In the genomic region with DNA sequence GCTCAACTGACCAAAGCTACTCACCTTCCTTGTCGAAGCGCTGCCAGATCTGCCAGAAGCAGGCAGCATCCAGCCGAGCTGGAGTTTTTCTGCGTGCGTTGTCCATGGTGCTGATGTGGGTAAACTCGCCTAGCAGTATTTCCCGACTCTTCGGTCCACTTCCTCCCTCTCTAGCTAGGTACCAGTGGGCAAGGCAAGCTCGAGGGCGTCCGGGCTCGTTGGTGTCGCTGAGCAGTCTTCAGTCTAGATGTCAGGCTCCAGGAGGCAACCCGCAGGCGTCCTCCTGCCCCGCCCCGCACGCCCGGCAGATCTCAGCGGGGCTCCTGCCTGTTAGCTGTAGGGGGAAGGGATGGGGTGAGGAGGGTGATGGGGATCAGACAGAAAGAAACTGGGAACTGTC, we compare ENCODE assay signal across 9 mouse cellular contexts. TPM values are rescaled to one million over a fixed set of nuclear protein-coding genes. Genes with fewer than 3 reads are reported as not detected.
A peak's percentile ranks its signal among the peaks of the same experiment; 100 is the strongest.
DNase-seq lines count a peak whose midpoint lies in the region; ATAC-seq and TF ChIP-seq lines count a peak whose summit lies in the region.
"Had no signal": no experiment of that assay in that cellular context is flagged by ENCODE, and none has a peak within 500 bp of the region (broad histone marks: within the 10 kb centered on the region; RNA-seq: fewer than 3 reads in every experiment).

A gene (minus strand): TSS at position 287 of the 400 bp plus-strand sequence.

- no peak within 1 kb of the TSS for H3K9ac ChIP-seq in embryonic facial prominence, embryonic 12.5 days
- H3K9ac ChIP-seq in hindbrain, embryonic 12.5 days: no peak within 1 kb of the TSS
- no peak within 1 kb of the TSS for H3K9ac ChIP-seq in limb, embryonic 11.5 days (ENCODE audit: low read length)
- no peak within 1 kb of the TSS for H3K9ac ChIP-seq in midbrain, postnatal 0 days (replicated peaks; ENCODE audit: low read length, poor library complexity, severe bottlenecking)

- H3K27ac ChIP-seq in cerebellum, adult 2 months (ENCODE audit: insufficient read depth, low read length): no peak within 1 kb of the TSS
- no peak within 1 kb of the TSS for H3K27ac ChIP-seq in embryonic facial prominence, embryonic 12.5 days
- H3K27ac ChIP-seq in hindbrain, embryonic 12.5 days: no peak within 1 kb of the TSS
- no peak within 1 kb of the TSS for H3K27ac ChIP-seq in limb, embryonic 11.5 days (replicated peaks; ENCODE audit: low read depth, low read length)
- no peak within 1 kb of the TSS for H3K27ac ChIP-seq in midbrain, postnatal 0 days (ENCODE audit: low read depth, low read length)

- peak within 1 kb of the TSS; percentile 47 for H3K4me3 ChIP-seq in cerebellum, adult 2 months (replicated peaks; ENCODE audit: insufficient read depth, low read depth, low read length)
- H3K4me3 ChIP-seq in embryonic facial prominence, embryonic 12.5 days: no peak within 1 kb of the TSS
- peak within 1 kb of the TSS; percentile 6; the same call in 1 of the 2 replicates for H3K4me3 ChIP-seq in hindbrain, embryonic 12.5 days
- H3K4me3 ChIP-seq in limb, embryonic 11.5 days (ENCODE audit: low read depth, low read length): no peak within 1 kb of the TSS
- H3K4me3 ChIP-seq in midbrain, postnatal 0 days (ENCODE audit: low read depth, low read length): peak within 1 kb of the TSS; percentile 32

- under 1% methylated on average over 20 of the region's 20 CpGs for WGBS in cerebellum, adult 2 months
- under 1% methylated on average over 20 of the region's 20 CpGs for WGBS in embryonic facial prominence, embryonic 12.5 days
- under 1% methylated on average over 20 of the region's 20 CpGs for WGBS in hindbrain, embryonic 12.5 days
- WGBS in limb, embryonic 11.5 days: 0% methylated on average over 20 of the region's 20 CpGs
- 0% methylated on average over 20 of the region's 20 CpGs for WGBS in midbrain, postnatal 0 days

- TF ChIP-seq CTCF in cerebellum, adult 2 months (IDR thresholded peaks at IDR 0.05; ENCODE audit: borderline replicate concordance, insufficient read depth, low read depth, low read length): no peak
- TF ChIP-seq CTCF in midbrain, postnatal 0 days (IDR thresholded peaks at IDR 0.05): no peak

- no peak for TF ChIP-seq POLR2A in cerebellum, adult 2 months (IDR thresholded peaks at IDR 0.05; ENCODE audit: borderline replicate concordance, insufficient read depth, low read length)

- H3K27me3 ChIP-seq in cerebellum, adult 2 months (ENCODE audit: control insufficient read depth, insufficient read depth, low read length): no peaks in the 10 kb centered on the region
- peaks cover 28% of the 10 kb centered on the region for H3K27me3 ChIP-seq in embryonic facial prominence, embryonic 12.5 days
- H3K27me3 ChIP-seq in hindbrain, embryonic 12.5 days: peaks cover 22% of the 10 kb centered on the region
- H3K27me3 ChIP-seq in limb, embryonic 11.5 days (ENCODE audit: control insufficient read depth, insufficient read depth, low read length): peaks cover 6% of the 10 kb centered on the region
- H3K27me3 ChIP-seq in midbrain, postnatal 0 days (ENCODE audit: insufficient read depth, low read length): peaks cover 9% of the 10 kb centered on the region; the same call in 1 of the 2 replicates

- no peak for DNase-seq in cerebellum, adult 2 months
- no peak for DNase-seq in cerebellum, adult 9-11 months
- peak; percentile 6 for DNase-seq in MEL-GATA-1-ER (ENCODE audit: extremely low read depth, low read depth)
- DNase-seq in limb, embryonic 11.5 days (ENCODE audit: low spot score): peak; percentile 92
- DNase-seq in midbrain, postnatal 0 days (ENCODE audit: low spot score): peak; percentile 58
- DNase-seq in thymus, postnatal 36 days: peak; percentile 13 to 15

- peak within 1 kb of the TSS; percentile 30; the same call in 1 of the 2 replicates for H3K4me2 ChIP-seq in embryonic facial prominence, embryonic 12.5 days (replicated peaks)
- peak within 1 kb of the TSS; percentile 53 for H3K4me2 ChIP-seq in hindbrain, embryonic 12.5 days (replicated peaks)
- H3K4me2 ChIP-seq in limb, embryonic 11.5 days (ENCODE audit: low read depth, severe bottlenecking): no peak within 1 kb of the TSS
- H3K4me2 ChIP-seq in midbrain, postnatal 0 days (ENCODE audit: low read depth, low read length, poor library complexity, severe bottlenecking): peak within 1 kb of the TSS; percentile 77

- no peak for ATAC-seq in embryonic facial prominence, embryonic 12.5 days (ENCODE audit: insufficient number of reproducible peaks, insufficient read depth, low FRiP score, low TSS enrichment)
- ATAC-seq in hindbrain, embryonic 12.5 days (ENCODE audit: low FRiP score): no peak
- ATAC-seq in limb, embryonic 11.5 days (ENCODE audit: insufficient number of reproducible peaks, low FRiP score, low TSS enrichment, low read depth): 0 out of 2 replicates have a peak, but pooled peaks have one; percentile 31
- no peak for ATAC-seq in midbrain, postnatal 0 days (ENCODE audit: low FRiP score)

- H3K36me3 ChIP-seq in embryonic facial prominence, embryonic 12.5 days: no peaks in the 10 kb centered on the region
- no peaks in the 10 kb centered on the region for H3K36me3 ChIP-seq in hindbrain, embryonic 12.5 days
- H3K36me3 ChIP-seq in limb, embryonic 11.5 days (ENCODE audit: control insufficient read depth, insufficient read depth, low read length): no peaks in the 10 kb centered on the region
- H3K36me3 ChIP-seq in midbrain, postnatal 0 days (ENCODE audit: insufficient read depth, low read length): no peaks in the 10 kb centered on the region

- peaks cover 4% of the 10 kb centered on the region; the same call in 1 of the 2 replicates for H3K4me1 ChIP-seq in cerebellum, adult 2 months (ENCODE audit: control insufficient read depth, insufficient read depth, low read length)
- no peaks in the 10 kb centered on the region for H3K4me1 ChIP-seq in embryonic facial prominence, embryonic 12.5 days
- H3K4me1 ChIP-seq in hindbrain, embryonic 12.5 days: peaks cover 7% of the 10 kb centered on the region; the same call in 1 of the 2 replicates
- no peaks in the 10 kb centered on the region for H3K4me1 ChIP-seq in limb, embryonic 11.5 days (ENCODE audit: control insufficient read depth, insufficient read depth, low read length)
- 0 out of 2 replicates have a peak, but pooled peaks cover 2% of the 10 kb centered on the region for H3K4me1 ChIP-seq in midbrain, postnatal 0 days (ENCODE audit: insufficient read depth, low read length)

- H3K9me3 ChIP-seq in embryonic facial prominence, embryonic 12.5 days: no peaks in the 10 kb centered on the region
- H3K9me3 ChIP-seq in hindbrain, embryonic 12.5 days (replicated peaks): no peaks in the 10 kb centered on the region
- H3K9me3 ChIP-seq in limb, embryonic 11.5 days (ENCODE audit: control insufficient read depth, low read length): no peaks in the 10 kb centered on the region
- no peaks in the 10 kb centered on the region for H3K9me3 ChIP-seq in midbrain, postnatal 0 days (ENCODE audit: low read length)

RNA-seq across cellular contexts. Expression of the gene that starts here (rescaled TPM):
- 0.11 and 0.21 TPM in 2 replicates for polyA plus RNA-seq in cerebellum, adult 2 months (2012; rRNA removed)
- 0.40 TPM in 1 of 2 replicates, not detected in the other for polyA plus RNA-seq in embryonic facial prominence, embryonic 12.5 days (2016; fragmentation: Nextera tagmentation; extraction: Ambion mirVana)
- 0.14 TPM in 1 of 2 replicates, not detected in the other for polyA plus RNA-seq in hindbrain, embryonic 12.5 days (2016; fragmentation: Nextera tagmentation; extraction: Ambion mirVana)
- polyA plus RNA-seq in limb, embryonic 11.5 days (2014; fragmentation: Nextera tagmentation; extraction: Ambion mirVana): not detected in 2 replicates
- 0.28 and 0.82 TPM in 2 replicates for total RNA-seq in midbrain, postnatal 0 days (2014; rRNA removed)
- polyA plus RNA-seq in midbrain, postnatal 0 days (2015; fragmentation: Nextera tagmentation; extraction: Ambion mirVana): 2.0 and 2.2 TPM in 2 replicates
- polyA plus RNA-seq: C2C12 had no signal

Comparison
In these comparisons a context has a peak if more than half of its experiments do, and no peak if none do; other contexts are left out.
1. Peak in DNase-seq and ATAC-seq in limb, embryonic 11.5 days; RNA of the gene not detected or under 1 TPM.
2. DNase-seq: peak in MEL-GATA-1-ER (single experiment), midbrain, postnatal 0 days (single experiment) and thymus, postnatal 36 days (2 of 2); none in cerebellum, adult 2 months (0 of 2) and cerebellum, adult 9-11 months (single experiment).
3. H3K4me3 ChIP-seq: peak in cerebellum, adult 2 months (single experiment), hindbrain, embryonic 12.5 days (single experiment) and midbrain, postnatal 0 days (single experiment); none in embryonic facial prominence, embryonic 12.5 days (single experiment) and limb, embryonic 11.5 days (single experiment).